Mouse (Mus musculus) cortical plate, adult 2 months (tissue): ENCODE measurements at regions not wholly inside any gene's neighbourhood (a gene's known extent, or its start where the extent isn't known, plus 50 kb on each side); places are given as distances from the start of the nearest gene placed in this dataset.

Experiments used
- CTCF ChIP-seq: fragments of 200-500 bp; IDR thresholded peaks from 2 replicates; pipeline ENCODE4 v1.5.1; 2011; ENCODE audit warnings: mild to moderate bottlenecking, control low read depth, low read length; ENCODE audit not compliant: insufficient read depth; ENCODE audit errors: extremely low read depth
- POLR2A ChIP-seq: fragments of 200-500 bp; IDR thresholded peaks from 2 replicates; pipeline ENCODE4 v1.6.1; 2011; ENCODE audit warnings: mild to moderate bottlenecking, low read length, control low read depth; ENCODE audit not compliant: insufficient read depth; ENCODE audit errors: extremely low read depth

- TF ChIP-seq CTCF: no peak
- no peak for TF ChIP-seq POLR2A
Measured at GRCm38 (mm10) chr14:31978690-31979089, 50.1 kb upstream of the Galnt15 start.
